Mouse (Mus musculus): ENCODE data around the gene Zfp831.

Gene Zfp831

GRCm38 (mm10) chr2:174652864-174653263 lies 9.5 kb downstream of the Zfp831 start:
- DNase-seq (ENCODE audit: low spot score), result no peak

GRCm38 (mm10) chr2:174655341-174655740 lies 12.0 kb downstream of the Zfp831 start:
- DNase-seq (ENCODE audit: low spot score), result no peak

- DNase-seq (ENCODE audit: low spot score), result no peak
Measured at GRCm38 (mm10) chr2:174658229-174658844, 15.0 kb downstream of the Zfp831 start.

GRCm38 (mm10) chr2:174659874-174660273 lies 16.5 kb downstream of the Zfp831 start:
- DNase-seq (ENCODE audit: low spot score), result no peak

GRCm38 (mm10) chr2:174660321-174660720 lies 17.0 kb downstream of the Zfp831 start:
- DNase-seq (ENCODE audit: low spot score), result no peak

GRCm38 (mm10) chr2:174661436-174662171 lies 18.3 kb downstream of the Zfp831 start:
- DNase-seq (ENCODE audit: low spot score), result no peak

GRCm38 (mm10) chr2:174662593-174662992 lies 19.3 kb downstream of the Zfp831 start:
- no peak for DNase-seq (ENCODE audit: low spot score)

- no peak for DNase-seq (ENCODE audit: low spot score)
Measured at GRCm38 (mm10) chr2:174665404-174665803, 22.1 kb downstream of the Zfp831 start.

GRCm38 (mm10) chr2:174668806-174669205 lies 25.5 kb downstream of the Zfp831 start:
- DNase-seq (ENCODE audit: low spot score), result no peak

- DNase-seq (ENCODE audit: low spot score), result no peak
Measured at GRCm38 (mm10) chr2:174672506-174673190, 29.3 kb downstream of the Zfp831 start.

- DNase-seq (ENCODE audit: low spot score), result peak; percentile 84
Measured at GRCm38 (mm10) chr2:174673592-174674286, 30.4 kb downstream of the Zfp831 start.

- no peak for DNase-seq (ENCODE audit: low spot score)
Measured at GRCm38 (mm10) chr2:174674287-174675045, 31.1 kb downstream of the Zfp831 start.

GRCm38 (mm10) chr2:174675642-174676041 lies 32.3 kb downstream of the Zfp831 start:
- DNase-seq (ENCODE audit: low spot score), result peak; percentile 64

GRCm38 (mm10) chr2:174701351-174701750 lies 58.0 kb downstream of the Zfp831 start:
- no peak for DNase-seq (ENCODE audit: low spot score)

GRCm38 (mm10) chr2:174707101-174707500 lies 63.8 kb downstream of the Zfp831 start:
- no peak for DNase-seq (ENCODE audit: low spot score)

- DNase-seq (ENCODE audit: low spot score), result no peak
Measured at GRCm38 (mm10) chr2:174708587-174708986, 65.3 kb downstream of the Zfp831 start.

- DNase-seq (ENCODE audit: low spot score), result no peak
Measured at GRCm38 (mm10) chr2:174710185-174710584, 66.9 kb downstream of the Zfp831 start.

- no peak for DNase-seq (ENCODE audit: low spot score)
Measured at GRCm38 (mm10) chr2:174712043-174712442, 68.7 kb downstream of the Zfp831 start.

- DNase-seq (ENCODE audit: low spot score), result no peak
Measured at GRCm38 (mm10) chr2:174715938-174716337, 72.6 kb downstream of the Zfp831 start.

GRCm38 (mm10) chr2:174717857-174718256 lies 74.5 kb downstream of the Zfp831 start:
- DNase-seq (ENCODE audit: low spot score), result no peak

- DNase-seq (ENCODE audit: low spot score), result no peak
Measured at GRCm38 (mm10) chr2:174727114-174727823, 83.9 kb downstream of the Zfp831 start.

All from urinary bladder, postnatal 25 days (tissue).